Mouse (Mus musculus) heart, embryonic 12.5 days (tissue): ENCODE results near the gene Rbm8a. TPM values are rescaled to one million over a fixed set of nuclear protein-coding genes. Genes with fewer than 3 reads are reported as not detected.

Source experiments
- ATAC-seq: fragments of 200-750 bp; cut with Nextera tagmentation; 2 replicates; pipeline ENCODE4 v1.8.0; 2017; ENCODE audit warnings: moderate TSS enrichment, moderate library complexity; ENCODE audit not compliant: insufficient number of reproducible peaks, low FRiP score
- H3K27ac ChIP-seq: fragments of 300-500 bp; sonication (generic); 2 replicates; pipeline ENCODE4 v1.5.1; 2016; ENCODE audit warnings: mild to moderate bottlenecking, moderate library complexity; ENCODE audit not compliant: poor library complexity, severe bottlenecking
- H3K27me3 ChIP-seq: fragments of 300-500 bp; sonication (generic); replicated peaks from 2 replicates; pipeline ENCODE4 v1.6.1; 2016; ENCODE audit warnings: mild to moderate bottlenecking, moderate library complexity
- H3K36me3 ChIP-seq: fragments of 300-500 bp; sonication (generic); 2 replicates; pipeline ENCODE4 v1.6.1; 2016; ENCODE audit warnings: mild to moderate bottlenecking, moderate library complexity
- H3K4me1 ChIP-seq: fragments of 300-500 bp; sonication (generic); replicated peaks from 2 replicates; pipeline ENCODE4 v1.6.1; 2016; ENCODE audit warnings: mild to moderate bottlenecking
- H3K4me2 ChIP-seq: fragments of 300-500 bp; sonication (generic); 2 replicates; pipeline ENCODE4 v1.6.1; 2016; ENCODE audit warnings: mild to moderate bottlenecking, moderate library complexity
- H3K4me3 ChIP-seq: fragments of 300-500 bp; sonication (generic); 2 replicates; pipeline ENCODE4 v1.5.1; 2016; ENCODE audit warnings: mild to moderate bottlenecking
- H3K9ac ChIP-seq: fragments of 300-500 bp; sonication (generic); 2 replicates; pipeline ENCODE4 v1.6.1; 2016; ENCODE audit warnings: mild to moderate bottlenecking, moderate library complexity
- H3K9me3 ChIP-seq: fragments of 300-500 bp; sonication (generic); replicated peaks from 2 replicates; pipeline ENCODE4 v1.6.1; 2016; ENCODE audit warnings: mild to moderate bottlenecking, moderate library complexity
- WGBS: fragments of 180-500 bp; shearing (Covaris S2); methylation state at CpG from one replicate; pipeline ENCODE4 v1.1.7; 2016; 5-methylcytosine and 5-hydroxymethylcytosine counted together
- polyA plus RNA-seq: library from polyadenylated mRNA; unstranded; fragments of >200 nt; fragmentation: Nextera tagmentation; extraction: Ambion mirVana; gene quantifications from 2 replicates; pipeline ENCODE4 v1.2.1, GENCODE M21; 2016

The Rbm8a gene
- polyA plus RNA-seq, 1 experiment from 2014 or later: 90.8 TPM

DNA sequence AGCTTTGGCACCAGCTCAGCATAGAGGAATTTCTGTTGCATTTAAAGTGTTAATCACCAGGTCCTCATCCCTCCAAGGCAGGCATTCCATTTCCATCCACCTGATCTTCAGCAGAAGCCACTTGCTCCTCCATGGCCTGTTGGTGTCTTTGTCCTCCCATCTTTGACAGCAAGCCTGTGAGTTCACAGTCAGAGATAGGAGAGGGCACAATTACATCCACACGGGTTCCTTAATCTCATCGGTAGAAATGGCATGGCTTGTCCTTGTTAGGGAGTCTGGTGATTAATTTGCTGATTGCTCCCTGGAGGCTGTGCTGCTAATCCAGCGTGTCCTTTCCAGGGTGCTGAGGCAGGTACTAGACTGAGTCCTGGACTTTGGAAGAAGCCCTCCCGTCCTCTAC lies 43.8 kb downstream of the Rbm8a start:
- Histone ChIP-seq H3K4me3 (no peak overlapping the region), H3K9me3 (no peaks in the 10 kb centered on the region), H3K4me2 (no peak overlapping the region), H3K27me3 (peaks cover 9% of the 10 kb centered on the region), H3K4me1 (peaks cover 6% of the 10 kb centered on the region), H3K9ac (no peak overlapping the region), H3K36me3 (no peaks in the 10 kb centered on the region), H3K27ac (no peak overlapping the region)
- ATAC-seq: no peak
- WGBS: 63% methylated on average over 4 of the region's 4 CpGs

DNA sequence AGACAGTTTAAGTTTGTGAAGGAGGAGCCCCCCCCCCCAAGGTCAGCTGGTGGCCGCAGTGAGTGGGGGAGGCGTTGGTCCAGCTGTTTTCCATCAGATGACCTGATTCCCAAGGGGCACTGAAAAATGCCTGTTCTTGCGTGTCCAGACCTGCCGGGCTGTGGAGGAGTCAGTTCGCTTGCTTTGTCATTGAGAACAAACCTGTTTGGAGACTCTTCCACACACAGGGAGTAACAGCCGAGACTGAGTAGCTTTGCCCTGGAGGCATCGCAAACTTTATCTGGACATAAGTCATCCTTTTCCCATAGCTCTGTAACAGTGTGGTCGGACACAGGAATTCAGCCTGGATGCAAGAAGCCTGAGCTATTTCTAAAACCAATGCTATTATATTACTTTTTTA lies 44.7 kb downstream of the Rbm8a start:
- H3K27ac ChIP-seq: no peak overlapping the region
- WGBS: 62% methylated on average over 8 of the region's 8 CpGs
- H3K4me3 ChIP-seq: no peak overlapping the region

DNA sequence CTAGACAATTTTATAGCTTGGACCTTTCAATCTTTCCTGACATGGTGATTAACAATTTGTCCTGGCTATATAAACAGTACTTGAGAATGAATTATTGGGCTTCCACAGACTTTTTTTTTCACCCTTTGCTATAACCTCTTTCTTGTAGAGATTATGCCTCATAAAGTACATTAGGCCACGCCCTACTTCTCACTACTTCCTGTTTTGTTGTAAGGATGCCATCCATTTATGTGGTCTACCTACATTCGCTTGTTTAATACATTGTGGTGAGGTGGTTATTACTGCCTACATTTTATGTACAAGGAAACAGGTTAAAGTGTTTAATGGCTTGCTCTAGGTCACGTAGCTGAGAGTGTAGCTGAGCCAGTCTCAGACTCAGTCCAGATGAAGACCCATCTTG lies 45.4 kb downstream of the Rbm8a start:
- Histone ChIP-seq H3K9ac (no peak overlapping the region), H3K27ac (no peak overlapping the region), H3K27me3 (peaks cover 20% of the 10 kb centered on the region), H3K4me2 (no peak overlapping the region), H3K9me3 (no peaks in the 10 kb centered on the region), H3K4me3 (no peak overlapping the region), H3K36me3 (no peaks in the 10 kb centered on the region), H3K4me1 (peaks cover 6% of the 10 kb centered on the region)
- 85% methylated on average over 3 of the region's 3 CpGs for WGBS
- ATAC-seq: no peak

More for the DNA sequence above, 44.7 kb downstream of the Rbm8a start:
- Histone ChIP-seq H3K9ac (no peak overlapping the region), H3K9me3 (no peaks in the 10 kb centered on the region), H3K4me1 (peaks cover 6% of the 10 kb centered on the region), H3K27me3 (peaks cover 13% of the 10 kb centered on the region), H3K4me2 (no peak overlapping the region), H3K36me3 (no peaks in the 10 kb centered on the region)
- no peak for ATAC-seq

GRCm38 (mm10) chr3:96675690-96676089 lies 46.0 kb downstream of the Rbm8a start:
- no peak overlapping the region for H3K9ac ChIP-seq
- H3K9me3 ChIP-seq: no peaks in the 10 kb centered on the region
- 62% methylated on average over 3 of the region's 3 CpGs for WGBS
- H3K27me3 ChIP-seq: peaks cover 25% of the 10 kb centered on the region
- no peak overlapping the region for H3K27ac ChIP-seq
- peaks cover 1% of the 10 kb centered on the region for H3K4me1 ChIP-seq
- ATAC-seq: no peak
- H3K4me3 ChIP-seq: no peak overlapping the region
- no peak overlapping the region for H3K4me2 ChIP-seq
- H3K36me3 ChIP-seq: no peaks in the 10 kb centered on the region

DNA sequence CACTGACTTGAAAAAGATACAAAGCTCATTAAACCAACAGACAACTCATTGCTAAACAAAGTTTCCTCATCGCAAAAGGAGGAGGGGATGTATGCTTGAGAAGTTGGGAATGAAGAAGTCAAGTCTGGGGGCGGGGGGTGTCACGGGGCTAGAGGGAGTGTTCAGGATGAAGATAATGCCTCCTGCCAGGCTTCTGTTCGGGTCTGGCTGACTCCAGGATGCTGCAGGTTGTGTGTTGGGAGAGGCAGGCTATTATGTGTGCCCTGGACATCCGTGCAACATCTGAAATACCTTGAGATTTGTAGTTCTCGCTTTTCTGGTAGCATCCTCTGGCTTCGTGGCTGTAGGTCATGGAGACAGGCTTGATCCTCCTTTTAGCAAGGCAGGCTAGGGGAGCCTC lies 48.7 kb downstream of the Rbm8a start:
- ATAC-seq: no peak
- H3K36me3 ChIP-seq: no peaks in the 10 kb centered on the region
- no peak overlapping the region for H3K27ac ChIP-seq
- H3K4me2 ChIP-seq: no peak overlapping the region
- H3K4me3 ChIP-seq: no peak overlapping the region
- no peaks in the 10 kb centered on the region; the same call in 1 of the 2 replicates for H3K4me1 ChIP-seq
- H3K27me3 ChIP-seq: peaks cover 26% of the 10 kb centered on the region
- 65% methylated on average over 7 of the region's 7 CpGs for WGBS
- no peaks in the 10 kb centered on the region for H3K9me3 ChIP-seq
- no peak overlapping the region for H3K9ac ChIP-seq

- WGBS: 9% methylated on average over 5 of the region's 5 CpGs
- H3K4me3 ChIP-seq: no peak overlapping the region
- no peak overlapping the region for H3K9ac ChIP-seq
- H3K27ac ChIP-seq: no peak overlapping the region
- no peaks in the 10 kb centered on the region for H3K36me3 ChIP-seq
- peaks cover 3% of the 10 kb centered on the region for H3K4me1 ChIP-seq
- H3K4me2 ChIP-seq: no peak overlapping the region
- peak; percentile 18; the same call in 1 of the 2 replicates for ATAC-seq
- peaks cover 33% of the 10 kb centered on the region for H3K27me3 ChIP-seq
- H3K9me3 ChIP-seq: no peaks in the 10 kb centered on the region
These were observed 49.5 kb downstream of the Rbm8a start for GRCm38 (mm10) chr3:96679159-96679674.

GRCm38 (mm10) chr3:96680269-96680956 lies 50.7 kb downstream of the Rbm8a start:
- no peaks in the 10 kb centered on the region for H3K36me3 ChIP-seq
- no peak for ATAC-seq
- H3K27ac ChIP-seq: no peak overlapping the region
- no peak overlapping the region for H3K4me3 ChIP-seq
- H3K4me2 ChIP-seq: no peak overlapping the region
- peaks cover 45% of the 10 kb centered on the region for H3K27me3 ChIP-seq
- no peaks in the 10 kb centered on the region for H3K9me3 ChIP-seq
- 25% methylated on average over 12 of the region's 12 CpGs for WGBS
- 0 out of 2 replicates have a peak overlapping the region, but pooled peaks have one; percentile 13 for H3K9ac ChIP-seq
- peaks cover 15% of the 10 kb centered on the region for H3K4me1 ChIP-seq

Other genes with a start within 250 kb of the Rbm8a start
- 0.72 and 0.87 TPM in 2 replicates for gene BC107364, start 177.6 kb upstream of the Rbm8a start, polyA plus RNA-seq
- gene Hfe2, start 104.8 kb upstream of the Rbm8a start, polyA plus RNA-seq: 7.9 and 9.2 TPM in 2 replicates
- 144 and 150 TPM in 2 replicates for gene Txnip, start 72.0 kb upstream of the Rbm8a start, polyA plus RNA-seq
- gene Gm16253, start 52.9 kb upstream of the Rbm8a start, polyA plus RNA-seq: 1.6 and 2.4 TPM in 2 replicates
- gene Polr3gl, start 35.8 kb upstream of the Rbm8a start, polyA plus RNA-seq: 39.2 and 39.3 TPM in 2 replicates
- 9.2 and 9.5 TPM in 2 replicates for gene Ankrd34a, start 33.3 kb upstream of the Rbm8a start, polyA plus RNA-seq
- gene Lix1l, start 28.8 kb upstream of the Rbm8a start, polyA plus RNA-seq: 5.1 and 5.2 TPM in 2 replicates
- gene Pex11b, start 5.4 kb downstream of the Rbm8a start, polyA plus RNA-seq: 36.9 and 37.2 TPM in 2 replicates
- 0.10 and 0.14 TPM in 2 replicates for gene Gm42957, start 5.5 kb downstream of the Rbm8a start, polyA plus RNA-seq
- 0.75 and 0.91 TPM in 2 replicates for gene Itga10, start 15.7 kb downstream of the Rbm8a start, polyA plus RNA-seq
- gene Ankrd35, start 40.2 kb downstream of the Rbm8a start, polyA plus RNA-seq: 0.17 and 0.23 TPM in 2 replicates
- gene Pias3, start 66.5 kb downstream of the Rbm8a start, polyA plus RNA-seq: 42.0 and 43.3 TPM in 2 replicates
- 6.2 and 6.9 TPM in 2 replicates for gene Nudt17, start 78.6 kb downstream of the Rbm8a start, polyA plus RNA-seq
- gene Polr3c, start 97.7 kb downstream of the Rbm8a start, polyA plus RNA-seq: 27.6 and 32.5 TPM in 2 replicates
- gene Rnf115, start 97.7 kb downstream of the Rbm8a start, polyA plus RNA-seq: 54.5 and 56.5 TPM in 2 replicates
- 0.36 TPM in 1 of 2 replicates, not detected in the other for gene Pdzk1, start 199.4 kb downstream of the Rbm8a start, polyA plus RNA-seq
- 0.08 TPM in 1 of 2 replicates, not detected in the other for gene Cd160, start 199.4 kb downstream of the Rbm8a start, polyA plus RNA-seq